Mouse (Mus musculus): ENCODE data around the gene Tk1.

Gene Tk1

GRCm38 (mm10) chr11:117825333-117826101 lies at the start of gene Tk1, which contains the start of gene Afmid:
Gene Tk1, minus strand, starts transcription at chr11:117826092.
Gene Afmid, plus strand, starts transcription at chr11:117825924.
- peak; percentile 91 for DNase-seq (ENCODE audit: low read depth, low spot score)

DNA sequence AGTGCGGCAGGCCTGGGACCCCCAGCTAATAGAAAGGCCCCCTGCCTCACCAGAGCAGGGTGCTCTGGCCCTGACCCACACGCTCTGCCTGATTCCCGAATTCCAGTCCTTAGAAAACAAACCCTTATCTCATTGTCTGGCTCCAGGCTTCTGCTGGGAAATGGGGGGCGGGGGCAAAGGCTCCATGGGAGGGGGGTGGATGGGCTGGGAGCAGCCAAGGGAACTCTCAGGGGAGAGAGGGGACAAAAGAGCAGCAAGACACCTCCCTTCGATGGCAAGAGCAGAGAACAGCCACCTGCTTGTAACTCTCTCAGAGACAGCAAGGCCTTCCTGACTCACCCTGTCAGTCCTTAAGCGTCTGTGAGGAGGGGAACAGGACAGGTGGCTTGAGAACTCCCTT lies 49.8 kb upstream of the Tk1 start:
- no peak for DNase-seq (ENCODE audit: low read depth, low spot score)

- no peak for DNase-seq (ENCODE audit: low read depth, low spot score)
These were observed 48.5 kb upstream of the Tk1 start for GRCm38 (mm10) chr11:117874419-117874818.

GRCm38 (mm10) chr11:117872861-117873608 lies 47.1 kb upstream of the Tk1 start, which contains the start of gene Tha1:
Gene Tha1, minus strand, starts transcription at chr11:117873481.
- DNase-seq (ENCODE audit: low read depth, low spot score): no peak

GRCm38 (mm10) chr11:117871911-117872584 lies 46.2 kb upstream of the Tk1 start:
- no peak for DNase-seq (ENCODE audit: low read depth, low spot score)

GRCm38 (mm10) chr11:117871376-117871775 lies 45.5 kb upstream of the Tk1 start:
- DNase-seq (ENCODE audit: low read depth, low spot score): no peak

- DNase-seq (ENCODE audit: low read depth, low spot score): peak; percentile 74
These were observed 44.9 kb upstream of the Tk1 start for GRCm38 (mm10) chr11:117870688-117871365.

- DNase-seq (ENCODE audit: low read depth, low spot score): no peak
These were observed 40.1 kb upstream of the Tk1 start for GRCm38 (mm10) chr11:117865988-117866387.

GRCm38 (mm10) chr11:117864805-117865204 lies 38.9 kb upstream of the Tk1 start:
- DNase-seq (ENCODE audit: low read depth, low spot score): no peak

- DNase-seq (ENCODE audit: low read depth, low spot score): no peak
These were observed 37.4 kb upstream of the Tk1 start for GRCm38 (mm10) chr11:117863174-117863856.

- DNase-seq (ENCODE audit: low read depth, low spot score): no peak
These were observed 34.7 kb upstream of the Tk1 start, which contains the start of gene Tmem235 for GRCm38 (mm10) chr11:117860601-117861000. Gene Tmem235, plus strand, starts transcription at chr11:117860752.

DNA sequence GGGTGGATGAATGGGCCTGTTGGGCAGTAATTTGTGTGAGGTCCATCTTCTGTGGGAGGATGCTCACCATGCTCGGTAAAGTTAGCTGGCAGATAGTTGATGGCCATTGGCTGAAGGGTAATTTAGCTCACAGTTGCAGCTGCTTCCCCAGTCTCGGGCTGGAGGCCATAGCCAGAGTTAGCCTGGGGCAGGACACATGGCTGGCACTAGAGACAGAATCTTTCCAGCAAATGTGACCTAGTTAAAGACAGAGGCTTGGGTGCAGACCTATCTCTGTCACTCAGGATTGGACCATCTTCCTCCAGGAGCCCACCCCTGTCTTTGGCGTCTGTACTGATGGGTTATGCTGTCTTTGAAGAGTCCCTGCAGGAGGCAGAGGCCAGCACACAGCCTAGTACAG lies 32.5 kb upstream of the Tk1 start:
- DNase-seq (ENCODE audit: low read depth, low spot score): no peak

GRCm38 (mm10) chr11:117857462-117857861 lies 31.6 kb upstream of the Tk1 start:
- no peak for DNase-seq (ENCODE audit: low read depth, low spot score)

- DNase-seq (ENCODE audit: low read depth, low spot score): no peak
These were observed 30.1 kb upstream of the Tk1 start for GRCm38 (mm10) chr11:117855975-117856374.

GRCm38 (mm10) chr11:117855360-117855759 lies 29.5 kb upstream of the Tk1 start:
- DNase-seq (ENCODE audit: low read depth, low spot score): no peak

DNA sequence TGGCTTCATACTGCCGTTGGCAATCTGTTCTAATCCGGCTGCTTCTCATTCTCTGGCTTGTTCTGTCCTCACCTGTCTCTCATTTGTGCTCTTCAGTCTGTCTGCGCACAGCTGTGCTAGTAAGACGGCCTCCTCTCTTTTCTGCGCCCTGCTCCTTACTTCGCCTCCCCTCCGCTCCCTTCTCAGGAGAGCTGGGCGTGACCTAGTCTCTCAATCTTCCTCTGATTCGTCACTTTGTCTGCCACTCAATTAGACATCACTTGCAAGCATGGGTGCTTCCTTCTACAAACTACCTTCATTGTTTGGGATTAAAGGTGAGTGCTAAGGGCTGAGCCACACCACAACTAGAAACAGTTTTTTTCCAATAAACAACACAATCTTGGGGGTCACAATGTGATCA lies 28.3 kb upstream of the Tk1 start:
- no peak for DNase-seq (ENCODE audit: low read depth, low spot score)

DNA sequence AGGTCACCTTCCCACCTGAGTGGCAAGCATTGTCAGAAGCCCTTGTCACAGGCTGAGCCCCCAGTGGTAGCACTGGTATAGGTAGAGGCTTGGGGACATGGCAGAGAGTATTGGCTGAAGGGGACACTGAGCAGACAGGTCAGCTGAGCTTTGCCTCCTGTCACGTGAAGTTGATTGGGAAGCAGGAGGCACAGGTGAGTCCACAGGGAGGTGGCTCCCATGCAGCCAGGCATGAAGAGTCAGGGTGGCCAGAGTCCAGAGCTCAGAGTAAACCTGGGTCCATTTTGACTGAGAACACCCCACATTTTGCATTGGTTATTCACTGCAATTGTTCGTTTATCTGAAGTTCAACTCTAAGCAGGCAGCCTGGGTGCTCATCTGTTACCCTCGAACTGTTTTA lies 27.0 kb upstream of the Tk1 start:
- DNase-seq (ENCODE audit: low read depth, low spot score): no peak

DNA sequence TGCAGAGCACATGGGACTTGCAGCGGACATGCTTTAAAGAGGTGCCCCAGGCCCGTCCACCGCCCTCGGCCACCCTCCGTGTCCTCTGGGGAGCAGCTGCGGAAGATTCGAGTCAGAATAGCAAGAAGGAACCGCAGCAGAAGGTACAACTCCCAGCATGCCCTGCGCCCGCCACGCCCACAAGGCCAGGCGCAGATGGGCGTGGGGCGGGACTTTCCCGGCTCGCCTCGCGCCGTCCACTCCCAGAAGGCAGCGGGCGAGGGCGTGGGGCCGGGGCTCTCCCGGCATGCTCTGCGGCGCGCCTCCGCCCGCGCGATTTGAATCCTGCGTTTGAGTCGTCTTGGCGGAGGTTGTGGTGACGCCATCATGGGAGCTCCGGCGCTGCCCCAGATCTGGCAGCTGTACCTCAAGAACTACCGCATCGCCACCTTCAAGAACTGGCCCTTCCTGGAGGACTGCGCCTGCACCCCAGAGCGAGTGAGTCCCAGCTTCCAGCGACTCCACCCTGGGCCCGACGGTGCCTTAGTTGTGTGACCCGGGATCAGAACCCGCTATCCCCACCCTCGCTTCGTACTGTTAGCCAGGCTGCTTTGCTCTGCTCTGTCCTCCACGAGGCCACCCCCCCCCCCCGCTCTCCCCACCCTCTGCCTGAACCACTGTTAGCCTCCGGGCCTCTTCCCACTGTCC lies 23.2 kb upstream of the Tk1 start, which contains the start of gene Birc5:
TSS of gene Birc5 (plus strand) at position 267 of the 687 bp plus-strand sequence.
- peak; percentile 97 for DNase-seq (ENCODE audit: low read depth, low spot score)

GRCm38 (mm10) chr11:117848271-117848984 lies 22.5 kb upstream of the Tk1 start:
- no peak for DNase-seq (ENCODE audit: low read depth, low spot score)

Data from WW6 (cell line).